Mouse (Mus musculus): ENCODE data around the gene 6330403K07Rik. TPM values are rescaled to one million over a fixed set of nuclear protein-coding genes. Genes with fewer than 3 reads are reported as not detected.

The 6330403K07Rik gene
- polyA plus RNA-seq, 1 experiment from 2014 or later: 399 TPM

Other genes starting within 250 kb of the 6330403K07Rik start
- gene Scimp, start 220.9 kb downstream of the 6330403K07Rik start, polyA plus RNA-seq (2016; fragmentation: Nextera tagmentation; extraction: Ambion mirVana): not detected in 2 replicates
- 58.7 and 62.1 TPM in 2 replicates for gene Rabep1, start 188.7 kb downstream of the 6330403K07Rik start, polyA plus RNA-seq (2016; fragmentation: Nextera tagmentation; extraction: Ambion mirVana)
- gene Nup88, start 63.5 kb downstream of the 6330403K07Rik start, polyA plus RNA-seq (2016; fragmentation: Nextera tagmentation; extraction: Ambion mirVana): 142 and 150 TPM in 2 replicates
- gene Rpain, start 63.3 kb downstream of the 6330403K07Rik start, polyA plus RNA-seq (2016; fragmentation: Nextera tagmentation; extraction: Ambion mirVana): 69.7 and 73.0 TPM in 2 replicates
- 210 and 223 TPM in 2 replicates for gene C1qbp, start 50.5 kb downstream of the 6330403K07Rik start, polyA plus RNA-seq (2016; fragmentation: Nextera tagmentation; extraction: Ambion mirVana)
- gene Dhx33, start 29.1 kb downstream of the 6330403K07Rik start, polyA plus RNA-seq (2016; fragmentation: Nextera tagmentation; extraction: Ambion mirVana): 17.3 and 18.0 TPM in 2 replicates
- gene Mis12, start 13.9 kb downstream of the 6330403K07Rik start, polyA plus RNA-seq (2016; fragmentation: Nextera tagmentation; extraction: Ambion mirVana): 43.3 and 45.0 TPM in 2 replicates
- gene Derl2, start 13.7 kb downstream of the 6330403K07Rik start, polyA plus RNA-seq (2016; fragmentation: Nextera tagmentation; extraction: Ambion mirVana): 38.1 and 39.5 TPM in 2 replicates
- gene Nlrp1a, start 111.2 kb upstream of the 6330403K07Rik start, polyA plus RNA-seq (2016; fragmentation: Nextera tagmentation; extraction: Ambion mirVana): 0.11 TPM in 1 of 2 replicates, not detected in the other
- 0.11 TPM in 1 of 2 replicates, not detected in the other for gene Nlrp1b, start 197.2 kb upstream of the 6330403K07Rik start, polyA plus RNA-seq (2016; fragmentation: Nextera tagmentation; extraction: Ambion mirVana)

Data from neural tube, embryonic 12.5 days (tissue).